Mouse (Mus musculus) hindbrain, embryonic 10.5 days (tissue): ENCODE measurements around the gene Sipa1l3. TPM values are rescaled to one million over a fixed set of nuclear protein-coding genes. Genes with fewer than 3 reads are reported as not detected.

ENCODE experiments used
- DNase-seq: peaks from one replicate; pipeline ENCODE4 v3.0.0-alpha.2; 2017; ENCODE audit warnings: low spot score
- H3K27ac ChIP-seq: fragments of 300-500 bp; sonication (generic); 2 replicates; pipeline ENCODE4 v1.5.1; 2016; ENCODE audit warnings: mild to moderate bottlenecking, moderate library complexity
- H3K27me3 ChIP-seq: fragments of 300-500 bp; sonication (generic); 2 replicates; pipeline ENCODE4 v1.6.1; 2016; ENCODE audit warnings: mild to moderate bottlenecking; ENCODE audit not compliant: poor library complexity, insufficient read depth, severe bottlenecking
- H3K36me3 ChIP-seq: fragments of 300-500 bp; sonication (generic); 2 replicates; pipeline ENCODE4 v1.6.1; 2016; ENCODE audit warnings: mild to moderate bottlenecking, moderate library complexity
- H3K4me1 ChIP-seq: fragments of 300-500 bp; sonication (generic); replicated peaks from 2 replicates; pipeline ENCODE4 v1.6.1; 2016; ENCODE audit warnings: mild to moderate bottlenecking
- H3K4me3 ChIP-seq: fragments of 300-500 bp; sonication (generic); 2 replicates; pipeline ENCODE4 v1.5.1; 2016; ENCODE audit warnings: mild to moderate bottlenecking, moderate library complexity
- H3K9me3 ChIP-seq: fragments of 300-500 bp; sonication (generic); 2 replicates; pipeline ENCODE4 v1.6.1; 2016; ENCODE audit warnings: mild to moderate bottlenecking, moderate library complexity
- WGBS: fragments of 180-500 bp; shearing (Covaris S2); methylation state at CpG from one replicate; pipeline ENCODE4 v1.1.7; 2016; 5-methylcytosine and 5-hydroxymethylcytosine counted together
- polyA plus RNA-seq: library from polyadenylated mRNA; unstranded; fragments of >200 nt; fragmentation: Nextera tagmentation; extraction: Ambion mirVana; gene quantifications from 2 replicates; pipeline ENCODE4 v1.2.1, GENCODE M21; 2016

Sipa1l3 gene
- polyA plus RNA-seq, 1 experiment from 2014 or later, result 9.7 TPM

GRCm38 (mm10) chr7:29447147-29447829, 71.2 kb downstream of the Sipa1l3 start:
- H3K36me3 ChIP-seq, result no peaks in the 10 kb centered on the region

GRCm38 (mm10) chr7:29446156-29446555, 72.3 kb downstream of the Sipa1l3 start:
- DNase-seq, result no peak
- Histone ChIP-seq H3K4me3 (no peak overlapping the region), H3K27me3 (peaks cover 3% of the 10 kb centered on the region; the same call in 1 of the 2 replicates), H3K36me3 (no peaks in the 10 kb centered on the region), H3K4me1 (peaks cover 46% of the 10 kb centered on the region), H3K9me3 (0 out of 2 replicates have a peak, but pooled peaks cover 2% of the 10 kb centered on the region), H3K27ac (no peak overlapping the region)
- 88% methylated on average over 4 of the region's 4 CpGs for WGBS

More at GRCm38 (mm10) chr7:29447147-29447829, 71.2 kb downstream of the Sipa1l3 start:
- peaks cover 10% of the 10 kb centered on the region; the same call in 1 of the 2 replicates for H3K27me3 ChIP-seq
- peaks cover 46% of the 10 kb centered on the region for H3K4me1 ChIP-seq
- no peak overlapping the region for H3K4me3 ChIP-seq
- DNase-seq, result no peak
- 90% methylated on average over 11 of the region's 11 CpGs for WGBS
- H3K27ac ChIP-seq, result no peak overlapping the region
- H3K9me3 ChIP-seq, result no peaks in the 10 kb centered on the region

GRCm38 (mm10) chr7:29444527-29444926, 73.9 kb downstream of the Sipa1l3 start:
- no peak for DNase-seq
- 77% methylated on average over 5 of the region's 5 CpGs for WGBS
- Histone ChIP-seq H3K36me3 (no peaks in the 10 kb centered on the region), H3K9me3 (0 out of 2 replicates have a peak, but pooled peaks cover 2% of the 10 kb centered on the region), H3K4me1 (peaks cover 53% of the 10 kb centered on the region), H3K27ac (no peak overlapping the region), H3K27me3 (no peaks in the 10 kb centered on the region), H3K4me3 (no peak overlapping the region)

- DNase-seq, result no peak
- WGBS, result 80% methylated on average over 2 of the region's 2 CpGs
- Histone ChIP-seq H3K4me1 (peaks cover 53% of the 10 kb centered on the region), H3K36me3 (no peaks in the 10 kb centered on the region), H3K27me3 (no peaks in the 10 kb centered on the region), H3K27ac (no peak overlapping the region), H3K4me3 (no peak overlapping the region), H3K9me3 (0 out of 2 replicates have a peak, but pooled peaks cover 2% of the 10 kb centered on the region)
These were observed 74.4 kb downstream of the Sipa1l3 start for GRCm38 (mm10) chr7:29444070-29444469.

DNA sequence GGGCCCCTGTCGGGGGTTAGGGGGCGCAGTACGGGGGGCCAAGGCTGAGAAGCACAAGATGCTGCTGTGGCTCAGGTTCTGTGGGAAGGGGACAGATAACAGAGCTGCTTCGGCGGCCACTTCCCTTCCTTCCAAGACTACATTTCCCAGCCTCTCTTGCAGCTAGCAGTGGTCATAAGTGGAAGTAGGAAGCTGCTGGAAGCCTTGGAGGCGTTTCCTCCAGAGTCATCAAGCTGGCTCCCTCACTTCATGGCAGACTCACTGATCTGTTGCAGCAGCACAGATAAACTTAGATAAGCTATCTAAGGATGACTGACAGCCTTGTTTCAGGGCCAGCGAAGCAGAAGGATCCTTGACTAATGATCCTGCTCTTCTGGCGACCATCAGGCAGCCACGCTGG, 76.6 kb downstream of the Sipa1l3 start:
- H3K4me1 ChIP-seq, result peaks cover 51% of the 10 kb centered on the region
- 72% methylated on average over 9 of the region's 9 CpGs for WGBS
- 0 out of 2 replicates have a peak, but pooled peaks cover 2% of the 10 kb centered on the region for H3K9me3 ChIP-seq
- H3K36me3 ChIP-seq, result 0 out of 2 replicates have a peak, but pooled peaks cover 5% of the 10 kb centered on the region
- DNase-seq, result no peak
- H3K27me3 ChIP-seq, result no peaks in the 10 kb centered on the region
- no peak overlapping the region for H3K4me3 ChIP-seq
- H3K27ac ChIP-seq, result peak overlapping the region; percentile 45; the same call in 1 of the 2 replicates

GRCm38 (mm10) chr7:29441151-29441550, 77.3 kb downstream of the Sipa1l3 start:
- WGBS, result 64% methylated on average over 9 of the region's 9 CpGs

GRCm38 (mm10) chr7:29438655-29439282, 79.7 kb downstream of the Sipa1l3 start:
- H3K4me3 ChIP-seq, result no peak overlapping the region
- 0 out of 2 replicates have a peak overlapping the region, but pooled peaks have one; percentile 23 for H3K27ac ChIP-seq
- no peaks in the 10 kb centered on the region for H3K27me3 ChIP-seq
- no peak for DNase-seq
- 80% methylated on average over 16 of the region's 16 CpGs for WGBS
- peaks cover 42% of the 10 kb centered on the region for H3K4me1 ChIP-seq
- 0 out of 2 replicates have a peak, but pooled peaks cover 5% of the 10 kb centered on the region for H3K36me3 ChIP-seq
- H3K9me3 ChIP-seq, result 0 out of 2 replicates have a peak, but pooled peaks cover 2% of the 10 kb centered on the region

More at GRCm38 (mm10) chr7:29441151-29441550, 77.3 kb downstream of the Sipa1l3 start:
- Histone ChIP-seq H3K27ac (no peak overlapping the region), H3K9me3 (0 out of 2 replicates have a peak, but pooled peaks cover 2% of the 10 kb centered on the region), H3K27me3 (no peaks in the 10 kb centered on the region), H3K36me3 (0 out of 2 replicates have a peak, but pooled peaks cover 5% of the 10 kb centered on the region), H3K4me1 (peaks cover 51% of the 10 kb centered on the region), H3K4me3 (no peak overlapping the region)
- DNase-seq, result no peak

- H3K4me1 ChIP-seq, result peaks cover 46% of the 10 kb centered on the region
- 0 out of 2 replicates have a peak, but pooled peaks cover 5% of the 10 kb centered on the region for H3K36me3 ChIP-seq
- no peak for DNase-seq
- no peak overlapping the region for H3K27ac ChIP-seq
- 93% methylated on average over 14 of the region's 14 CpGs for WGBS
- H3K27me3 ChIP-seq, result no peaks in the 10 kb centered on the region
- no peak overlapping the region for H3K4me3 ChIP-seq
- H3K9me3 ChIP-seq, result 0 out of 2 replicates have a peak, but pooled peaks cover 2% of the 10 kb centered on the region
These were observed 80.2 kb downstream of the Sipa1l3 start for GRCm38 (mm10) chr7:29438204-29438603.

GRCm38 (mm10) chr7:29437072-29437471, 81.4 kb downstream of the Sipa1l3 start:
- 0 out of 2 replicates have a peak overlapping the region, but pooled peaks have one; percentile 29 for H3K27ac ChIP-seq
- H3K27me3 ChIP-seq, result no peaks in the 10 kb centered on the region
- 0 out of 2 replicates have a peak, but pooled peaks cover 5% of the 10 kb centered on the region for H3K36me3 ChIP-seq
- DNase-seq, result no peak
- H3K4me1 ChIP-seq, result peaks cover 46% of the 10 kb centered on the region
- H3K9me3 ChIP-seq, result 0 out of 2 replicates have a peak, but pooled peaks cover 2% of the 10 kb centered on the region
- 70% methylated on average over 10 of the region's 10 CpGs for WGBS
- H3K4me3 ChIP-seq, result no peak overlapping the region

DNA sequence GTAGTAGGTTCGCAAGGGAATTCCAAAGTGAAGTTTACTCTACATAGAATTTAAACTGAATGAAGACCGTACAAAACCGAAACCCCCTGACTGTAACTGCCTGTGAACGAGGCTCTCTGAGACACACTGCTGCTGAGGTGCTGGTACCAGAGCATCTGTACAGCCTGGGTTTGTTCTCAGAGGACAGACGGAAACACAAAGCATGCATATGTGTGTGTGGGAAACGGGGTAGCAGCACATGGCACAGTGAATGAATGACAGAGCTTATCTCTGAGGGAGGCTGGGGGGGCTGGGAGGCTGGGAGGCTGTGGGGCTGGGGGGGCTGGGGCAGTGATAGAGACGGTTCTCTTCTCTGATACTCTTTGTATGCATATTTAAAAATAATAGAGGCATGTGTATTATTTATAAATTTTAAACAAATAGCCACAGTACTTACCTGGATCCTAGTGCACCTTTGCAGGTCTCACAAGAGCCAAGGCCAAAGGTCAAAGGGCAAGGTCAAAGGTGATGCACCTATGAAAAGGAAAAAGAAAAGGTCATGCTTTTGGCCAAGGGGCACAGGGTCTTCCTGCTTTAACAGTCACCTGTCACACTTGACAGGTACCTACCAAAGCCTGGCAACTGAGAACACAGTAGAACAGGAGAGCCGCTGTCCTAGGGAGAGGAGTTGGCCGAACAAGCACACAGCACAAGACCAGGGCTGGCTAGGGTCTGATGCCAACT, 84.0 kb downstream of the Sipa1l3 start:
- H3K36me3 ChIP-seq, result 0 out of 2 replicates have a peak, but pooled peaks cover 5% of the 10 kb centered on the region
- no peaks in the 10 kb centered on the region for H3K9me3 ChIP-seq
- peaks cover 52% of the 10 kb centered on the region for H3K4me1 ChIP-seq
- H3K4me3 ChIP-seq, result no peak overlapping the region
- no peak overlapping the region for H3K27ac ChIP-seq
- no peak for DNase-seq
- 89% methylated on average over 9 of the region's 9 CpGs for WGBS
- H3K27me3 ChIP-seq, result no peaks in the 10 kb centered on the region

DNA sequence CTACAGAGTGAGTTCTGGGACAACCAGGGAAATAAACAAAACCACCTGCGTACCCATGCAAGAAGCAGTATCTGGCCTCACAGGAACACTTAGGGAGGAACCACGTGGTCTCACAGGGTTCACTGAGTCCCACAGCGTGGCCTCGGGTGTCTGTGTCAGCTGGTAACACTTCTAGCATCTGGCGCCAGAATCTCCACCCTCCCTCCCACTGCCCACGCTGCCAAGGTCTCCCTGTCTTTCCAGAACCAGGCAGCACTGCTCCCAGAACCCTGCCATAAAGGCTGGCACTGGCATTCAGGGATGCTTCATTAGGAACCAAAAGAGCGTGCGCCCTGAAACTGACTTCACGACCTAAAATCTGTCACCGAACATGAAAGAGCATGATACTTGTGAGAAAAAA, 84.7 kb downstream of the Sipa1l3 start:
- Histone ChIP-seq H3K4me3 (no peak overlapping the region), H3K9me3 (no peaks in the 10 kb centered on the region), H3K4me1 (peaks cover 52% of the 10 kb centered on the region), H3K36me3 (0 out of 2 replicates have a peak, but pooled peaks cover 5% of the 10 kb centered on the region), H3K27me3 (no peaks in the 10 kb centered on the region), H3K27ac (no peak overlapping the region)
- 90% methylated on average over 10 of the region's 10 CpGs for WGBS
- no peak for DNase-seq

- H3K4me3 ChIP-seq, result no peak overlapping the region
- H3K4me1 ChIP-seq, result peaks cover 52% of the 10 kb centered on the region
- 75% methylated on average over 11 of the region's 11 CpGs for WGBS
- 0 out of 2 replicates have a peak, but pooled peaks cover 2% of the 10 kb centered on the region for H3K36me3 ChIP-seq
- no peak for DNase-seq
- H3K9me3 ChIP-seq, result no peaks in the 10 kb centered on the region
- no peaks in the 10 kb centered on the region for H3K27me3 ChIP-seq
- H3K27ac ChIP-seq, result peak overlapping the region; percentile 64
These were observed 85.4 kb downstream of the Sipa1l3 start for GRCm38 (mm10) chr7:29432947-29433553.
